Mouse (Mus musculus) left cerebral cortex, adult 2 months (tissue): ENCODE measurements around the gene Wasf2. TPM values are rescaled to one million over a fixed set of nuclear protein-coding genes. Genes with fewer than 3 reads are reported as not detected.

Experiments used
- DNase-seq, 2 experiments: peaks; one replicate each; pipeline ENCODE4 v3.0.0; 2021 to 2022; ENCODE audit warnings: low spot score in 2 of 2, mixed read lengths in 1 of 2; ENCODE audit errors: extremely low spot score in 1 of 2
- H3K27ac ChIP-seq: fragments of 200-600 bp; 2 replicates; pipeline ENCODE4 v1.8.1; 2022
- H3K4me3 ChIP-seq: fragments of 200-600 bp; 2 replicates; pipeline ENCODE4 v1.8.1; 2022
- CTCF ChIP-seq: fragments of 200-600 bp; IDR thresholded peaks from 2 replicates; pipeline ENCODE4 v1.8.1; 2022; ENCODE audit warnings: antibody characterized with exemption, mild to moderate bottlenecking, moderate library complexity
- intact Hi-C: fragments of 180-260 bp; cut with DNase I; formaldehyde crosslinking; loops from one replicate; pipeline ENCODE4 v1.15.1; 2025
- total RNA-seq, 2 experiments: library from RNA; stranded (reverse); gene quantifications; 2 replicates each; pipeline ENCODE4 v1.2.3; 2021

Wasf2 gene
- total RNA-seq, 2 experiments from 2014 or later, result 25.7 to 34.3 TPM

DNA sequence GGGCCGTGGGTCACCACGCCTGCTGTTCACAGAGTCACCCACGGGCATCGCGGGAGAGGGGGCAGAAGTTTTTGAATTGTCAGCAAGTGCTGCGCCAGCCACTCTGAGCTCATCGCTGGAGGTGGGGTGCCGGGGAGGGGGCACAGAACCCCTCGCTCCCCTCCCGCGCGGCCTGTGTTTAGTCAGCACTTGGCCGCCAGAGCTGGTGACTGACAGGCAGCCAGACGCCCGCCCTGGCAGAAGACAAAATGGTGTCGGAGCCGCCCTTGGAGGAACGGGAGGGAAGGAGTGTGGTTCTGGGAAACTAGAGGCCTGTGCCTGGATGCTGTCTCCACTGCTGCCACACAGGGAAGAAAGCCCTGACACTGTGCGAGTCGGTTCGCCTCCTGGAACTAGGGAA is 70.0 kb downstream of the Wasf2 start:
- intact Hi-C loops, result no loop called here
- peak; percentile 59 to 62 for DNase-seq
- Histone ChIP-seq H3K4me3 (no peak overlapping the region), H3K27ac (peak overlapping the region; percentile 59; the same call in 1 of the 2 replicates)
- no peak for TF ChIP-seq CTCF

- intact Hi-C loops, result no loop called here
- H3K4me3 ChIP-seq, result no peak overlapping the region
- peak in 1 of 2 experiments; percentile 44 for DNase-seq
- TF ChIP-seq CTCF, result peak; percentile 55
- H3K27ac ChIP-seq, result peak overlapping the region; percentile 59; the same call in 1 of the 2 replicates
These were observed 70.9 kb downstream of the Wasf2 start for GRCm38 (mm10) chr4:133201006-133201771.

DNA sequence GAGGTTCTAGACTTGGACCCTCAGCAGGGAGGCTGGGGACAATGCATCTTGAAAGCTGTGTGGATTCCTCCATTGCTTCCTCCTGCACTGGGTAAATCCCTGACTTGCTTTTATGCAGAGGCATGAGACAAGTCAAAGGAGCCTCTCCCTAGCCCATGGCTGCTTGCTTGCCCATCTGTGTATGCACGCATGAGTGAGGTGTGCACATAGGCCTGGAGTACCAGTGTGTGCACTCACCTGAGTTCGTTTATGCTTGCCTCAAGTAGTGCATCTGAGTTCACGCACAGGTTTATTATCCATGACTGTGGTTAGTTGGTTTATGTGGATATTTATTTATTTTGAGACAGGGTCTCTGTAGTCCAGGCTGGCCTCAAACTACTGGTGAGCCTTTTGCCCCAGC is 71.9 kb downstream of the Wasf2 start:
- intact Hi-C loops, result no loop called here
- no peak for TF ChIP-seq CTCF
- DNase-seq, result no peak
- Histone ChIP-seq H3K27ac (no peak overlapping the region), H3K4me3 (no peak overlapping the region)

- DNase-seq, result no peak
- no peak for TF ChIP-seq CTCF
- intact Hi-C loops, result no loop called here
- H3K27ac ChIP-seq, result no peak overlapping the region
- H3K4me3 ChIP-seq, result no peak overlapping the region
These were observed 73.3 kb downstream of the Wasf2 start for GRCm38 (mm10) chr4:133203591-133203990.

GRCm38 (mm10) chr4:133204379-133204778 is 74.1 kb downstream of the Wasf2 start:
- no peak for TF ChIP-seq CTCF
- Histone ChIP-seq H3K27ac (no peak overlapping the region), H3K4me3 (no peak overlapping the region)
- no peak for DNase-seq
- intact Hi-C loops, result no loop called here

DNA sequence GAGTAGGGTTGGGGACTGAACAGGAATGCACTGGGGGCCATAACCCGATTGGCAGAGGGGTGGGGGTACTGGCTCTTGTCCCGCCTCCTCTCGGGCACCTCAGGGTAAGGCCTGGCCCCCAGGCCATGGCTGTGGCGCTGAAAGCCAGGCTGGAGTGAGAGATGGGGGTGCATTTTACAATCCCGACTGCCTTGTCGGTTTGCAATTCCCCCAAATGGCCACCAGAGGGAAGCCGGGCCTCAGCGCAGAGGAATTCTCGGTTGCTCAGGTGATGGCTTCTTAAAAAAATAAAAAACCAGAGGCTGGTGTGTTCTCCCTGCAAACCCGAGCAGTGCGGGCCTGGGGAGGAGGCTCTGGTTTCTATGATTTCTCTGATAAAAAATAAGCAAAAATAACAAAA is 79.1 kb downstream of the Wasf2 start:
- DNase-seq, result peak; percentile 59 to 66
- H3K27ac ChIP-seq, result no peak overlapping the region
- no peak overlapping the region for H3K4me3 ChIP-seq
- intact Hi-C loops, result no loop called here
- TF ChIP-seq CTCF, result peak; percentile 90

- intact Hi-C loops, result loop anchor here (5.0 kb wide), 1 partner anchor 273 kb away; no protein-coding TSS in a partner anchor
- no peak for TF ChIP-seq CTCF
- DNase-seq, result no peak
- no peak overlapping the region for H3K4me3 ChIP-seq
- H3K27ac ChIP-seq, result no peak overlapping the region
These were observed 79.9 kb downstream of the Wasf2 start for GRCm38 (mm10) chr4:133210023-133210787.

DNA sequence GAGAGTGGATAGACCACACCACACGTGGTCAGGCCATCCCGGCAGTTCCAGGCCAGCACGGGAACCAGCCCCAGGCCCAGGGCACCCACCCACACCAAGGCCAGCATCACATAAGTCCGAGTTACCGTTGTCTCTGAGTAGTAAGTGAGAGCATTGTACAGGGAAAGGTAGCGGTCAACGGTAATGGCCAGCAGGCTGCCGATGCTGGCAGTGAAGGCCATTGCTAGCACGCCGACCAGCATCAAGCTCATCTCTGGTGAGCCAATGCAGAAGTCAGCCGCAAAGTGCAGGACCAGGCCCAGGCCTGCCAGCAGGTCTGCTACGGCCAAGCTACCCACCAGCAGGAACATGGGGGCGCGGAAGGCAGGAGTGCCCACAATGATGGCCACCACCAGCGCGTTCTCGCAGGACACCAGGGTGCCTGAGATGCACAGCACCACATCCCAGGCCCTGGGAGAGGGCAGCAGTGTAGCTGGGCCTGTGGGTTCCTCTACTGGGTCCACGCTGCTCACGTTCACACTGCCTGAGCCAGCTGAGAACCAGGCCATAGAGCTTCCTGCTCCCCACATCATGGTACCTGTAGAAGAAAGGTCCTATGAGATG is 80.6 kb downstream of the Wasf2 start:
- Histone ChIP-seq H3K4me3 (no peak overlapping the region), H3K27ac (no peak overlapping the region)
- TF ChIP-seq CTCF, result no peak
- intact Hi-C loops, result loop anchor here (5.0 kb wide), 1 partner anchor 274 kb away; no protein-coding TSS in a partner anchor
- DNase-seq, result no peak

GRCm38 (mm10) chr4:133211751-133212561 is 81.7 kb downstream of the Wasf2 start, which contains the start of the genes Cd164l2 and Gpr3:
Gene Cd164l2 (plus strand): TSS chr4:133212131.
Gene Gpr3 (minus strand): TSS chr4:133212536.
- peak within 1 kb of the TSS; percentile 86 for H3K27ac ChIP-seq
- H3K4me3 ChIP-seq, result peak within 1 kb of the TSS; percentile 83
- peak; percentile 50 to 52 for DNase-seq
- intact Hi-C loops, result loop anchor here (2.0 to 5.0 kb wide), 3 partner anchors 87 to 275 kb away; partner anchors contain the start of gene Ahdc1
- TF ChIP-seq CTCF, result no peak

GRCm38 (mm10) chr4:133212562-133213267 is 82.4 kb downstream of the Wasf2 start:
- intact Hi-C loops, result loop anchor here (2.0 to 5.0 kb wide), 3 partner anchors 86 to 275 kb away; partner anchors contain the start of gene Ahdc1
- DNase-seq, result peak; percentile 83 to 87
- H3K27ac ChIP-seq, result peak overlapping the region; percentile 86
- peak overlapping the region; percentile 83 for H3K4me3 ChIP-seq
- peak; percentile 36 for TF ChIP-seq CTCF

DNA sequence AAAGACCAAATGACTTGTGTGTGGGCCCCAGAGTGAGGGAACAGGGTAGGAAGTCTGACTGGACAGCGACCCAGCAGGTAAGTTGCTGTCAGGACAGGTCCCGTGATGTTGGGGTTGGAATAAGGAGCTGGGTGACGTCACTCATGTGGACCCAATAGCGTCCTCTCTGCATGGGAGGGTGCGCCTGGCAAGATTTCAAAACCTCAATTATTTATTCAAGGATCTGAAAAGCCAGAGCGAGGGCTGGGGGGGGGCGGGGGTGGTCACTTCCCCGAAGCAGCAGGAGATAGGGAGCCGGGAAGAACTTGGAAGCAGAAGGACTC is 82.9 kb downstream of the Wasf2 start:
- Histone ChIP-seq H3K27ac (peak overlapping the region; percentile 73), H3K4me3 (peak overlapping the region; percentile 83)
- no peak; the same call in 1 of the 2 replicates for TF ChIP-seq CTCF
- intact Hi-C loops, result loop anchor here (2.0 to 5.0 kb wide), 3 partner anchors 86 to 276 kb away; partner anchors contain the start of gene Ahdc1
- no peak for DNase-seq
